Mouse (Mus musculus) hindbrain, embryonic 15.5 days (tissue): Measurements from ENCODE around the gene Atp4b. TPM values are rescaled to one million over a fixed set of nuclear protein-coding genes. Genes with fewer than 3 reads are reported as not detected.

Source experiments
- ATAC-seq: fragments of 200-750 bp; cut with Nextera tagmentation; 2 replicates; pipeline ENCODE4 v1.8.0; 2017; ENCODE audit warnings: low read depth, moderate number of reproducible peaks, moderate TSS enrichment; ENCODE audit not compliant: low FRiP score
- H3K27ac ChIP-seq: fragments of 300-500 bp; sonication (generic); replicated peaks from 2 replicates; pipeline ENCODE4 v1.5.1; 2015; ENCODE audit warnings: mild to moderate bottlenecking, inconsistent platforms
- H3K27me3 ChIP-seq: fragments of 300-500 bp; sonication (generic); 2 replicates; pipeline ENCODE4 v1.6.1; 2015; ENCODE audit warnings: control low read depth, inconsistent platforms
- H3K36me3 ChIP-seq: fragments of 300-500 bp; sonication (generic); 2 replicates; pipeline ENCODE4 v1.6.1; 2015; ENCODE audit warnings: control low read depth, inconsistent platforms
- H3K4me1 ChIP-seq: fragments of 300-500 bp; sonication (generic); replicated peaks from 2 replicates; pipeline ENCODE4 v1.6.1; 2015; ENCODE audit warnings: control low read depth, inconsistent platforms
- H3K4me2 ChIP-seq: fragments of 300-500 bp; sonication (generic); 2 replicates; pipeline ENCODE4 v1.6.1; 2015; ENCODE audit warnings: moderate library complexity, mild to moderate bottlenecking, inconsistent platforms
- H3K4me3 ChIP-seq: fragments of 300-500 bp; sonication (generic); 2 replicates; pipeline ENCODE4 v1.5.1; 2015; ENCODE audit warnings: mild to moderate bottlenecking, inconsistent platforms
- H3K9ac ChIP-seq: fragments of 300-500 bp; sonication (generic); 2 replicates; pipeline ENCODE4 v1.6.1; 2015; ENCODE audit warnings: inconsistent platforms
- H3K9me3 ChIP-seq: fragments of 300-500 bp; sonication (generic); 2 replicates; pipeline ENCODE4 v1.6.1; 2016; ENCODE audit warnings: control low read depth, inconsistent platforms
- WGBS: fragments of 180-500 bp; shearing (Covaris S2); methylation state at CpG from one replicate; pipeline ENCODE4 v1.1.7; 2015; 5-methylcytosine and 5-hydroxymethylcytosine counted together
- polyA plus RNA-seq: library from polyadenylated mRNA; unstranded; fragments of >200 nt; fragmentation: Nextera tagmentation; extraction: Ambion mirVana; gene quantifications from 2 replicates; pipeline ENCODE4 v1.2.1, GENCODE M21; 2015

Gene Atp4b
- polyA plus RNA-seq, 1 experiment from 2014 or later: not detected

DNA sequence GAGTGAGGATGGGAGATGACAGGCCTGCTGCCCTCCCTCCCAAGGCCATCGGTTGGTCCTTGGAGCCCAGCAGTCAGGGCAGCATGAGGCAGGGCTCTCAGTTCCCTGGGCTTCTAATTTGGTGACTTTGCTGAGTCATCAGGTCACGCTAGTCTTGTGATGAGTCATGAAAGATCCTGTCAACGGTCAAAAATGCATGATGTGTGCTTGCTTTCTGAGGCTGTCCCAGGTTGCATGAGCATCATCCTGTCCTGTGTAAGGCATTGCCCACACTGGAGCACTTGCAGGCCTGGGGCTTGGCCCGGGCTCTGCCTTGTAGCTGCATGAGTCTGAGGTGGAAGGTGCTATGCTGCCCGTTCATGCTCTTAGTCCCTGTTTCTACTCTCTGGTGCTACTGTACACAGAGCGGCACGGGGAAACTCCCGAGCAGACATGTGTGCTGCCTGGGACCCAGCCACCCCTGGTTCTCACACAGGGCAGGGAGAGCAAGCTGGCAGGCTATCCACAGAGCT, 23.4 kb downstream of the Atp4b start:
- H3K4me2 ChIP-seq: no peak overlapping the region
- ATAC-seq: peak; percentile 40; the same call in 1 of the 2 replicates
- H3K9me3 ChIP-seq: no peaks in the 10 kb centered on the region
- 90% methylated on average over 8 of the region's 8 CpGs for WGBS
- H3K27me3 ChIP-seq: no peaks in the 10 kb centered on the region
- H3K4me3 ChIP-seq: no peak overlapping the region
- no peaks in the 10 kb centered on the region for H3K4me1 ChIP-seq
- no peak overlapping the region for H3K27ac ChIP-seq
- H3K36me3 ChIP-seq: peaks cover 70% of the 10 kb centered on the region
- H3K9ac ChIP-seq: no peak overlapping the region

- no peak overlapping the region for H3K4me3 ChIP-seq
- ATAC-seq: no peak
- no peaks in the 10 kb centered on the region for H3K9me3 ChIP-seq
- 99% methylated on average over 6 of the region's 6 CpGs for WGBS
- no peak overlapping the region for H3K27ac ChIP-seq
- H3K9ac ChIP-seq: no peak overlapping the region
- no peak overlapping the region for H3K4me2 ChIP-seq
- no peaks in the 10 kb centered on the region for H3K27me3 ChIP-seq
- H3K36me3 ChIP-seq: peaks cover 62% of the 10 kb centered on the region
- H3K4me1 ChIP-seq: no peaks in the 10 kb centered on the region
Measured at GRCm38 (mm10) chr8:13361865-13362264, 34.8 kb downstream of the Atp4b start.

DNA sequence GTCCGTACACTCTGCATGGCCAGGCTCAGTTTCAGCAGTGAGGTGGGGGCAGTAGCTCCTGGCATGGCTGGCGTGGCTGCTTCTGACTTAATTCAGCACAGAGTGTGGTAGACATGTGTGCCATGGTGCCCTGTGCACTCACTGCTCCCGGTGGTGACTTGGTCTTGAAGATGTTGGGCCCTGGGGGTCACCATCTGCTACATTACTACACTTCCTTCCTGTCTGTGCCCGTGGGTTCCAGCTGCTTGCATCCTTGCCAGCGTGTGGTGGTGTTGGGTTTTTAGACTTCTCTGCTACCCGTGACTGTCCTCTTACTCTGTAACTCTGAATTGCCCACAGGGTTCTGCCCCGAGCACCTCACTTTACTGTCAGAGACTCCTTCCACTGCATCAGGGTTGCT, 36.4 kb downstream of the Atp4b start:
- H3K4me3 ChIP-seq: no peak overlapping the region
- no peak overlapping the region for H3K27ac ChIP-seq
- WGBS: 88% methylated on average over 7 of the region's 7 CpGs
- H3K4me1 ChIP-seq: no peaks in the 10 kb centered on the region
- H3K27me3 ChIP-seq: no peaks in the 10 kb centered on the region
- no peak for ATAC-seq
- H3K9me3 ChIP-seq: no peaks in the 10 kb centered on the region
- H3K9ac ChIP-seq: no peak overlapping the region
- peaks cover 62% of the 10 kb centered on the region for H3K36me3 ChIP-seq
- H3K4me2 ChIP-seq: no peak overlapping the region

DNA sequence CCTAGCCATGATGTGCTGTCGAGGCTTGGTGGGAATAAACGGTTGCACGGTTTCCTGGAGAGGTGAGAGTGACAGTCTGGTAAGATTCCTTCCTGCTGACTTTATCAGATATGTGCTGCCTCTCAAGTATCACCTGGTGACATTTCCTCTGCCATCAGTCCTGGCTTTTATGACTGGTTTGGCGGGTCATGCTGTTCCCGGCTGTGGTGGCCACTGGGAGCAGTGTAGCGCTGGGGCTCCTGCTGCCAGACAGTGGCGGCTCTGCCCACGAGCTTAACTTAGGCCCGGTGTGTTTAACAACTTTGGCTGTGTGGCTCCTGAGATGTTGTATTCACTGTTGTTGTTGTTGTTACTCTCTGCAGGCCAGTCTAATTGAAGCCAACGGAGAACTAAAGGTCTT, 39.9 kb downstream of the Atp4b start:
- Histone ChIP-seq H3K9me3 (no peaks in the 10 kb centered on the region), H3K4me3 (no peak overlapping the region), H3K4me2 (no peak overlapping the region), H3K27ac (no peak overlapping the region), H3K36me3 (peaks cover 53% of the 10 kb centered on the region), H3K27me3 (no peaks in the 10 kb centered on the region), H3K9ac (no peak overlapping the region), H3K4me1 (no peaks in the 10 kb centered on the region)
- ATAC-seq: no peak
- 81% methylated on average over 10 of the region's 10 CpGs for WGBS

DNA sequence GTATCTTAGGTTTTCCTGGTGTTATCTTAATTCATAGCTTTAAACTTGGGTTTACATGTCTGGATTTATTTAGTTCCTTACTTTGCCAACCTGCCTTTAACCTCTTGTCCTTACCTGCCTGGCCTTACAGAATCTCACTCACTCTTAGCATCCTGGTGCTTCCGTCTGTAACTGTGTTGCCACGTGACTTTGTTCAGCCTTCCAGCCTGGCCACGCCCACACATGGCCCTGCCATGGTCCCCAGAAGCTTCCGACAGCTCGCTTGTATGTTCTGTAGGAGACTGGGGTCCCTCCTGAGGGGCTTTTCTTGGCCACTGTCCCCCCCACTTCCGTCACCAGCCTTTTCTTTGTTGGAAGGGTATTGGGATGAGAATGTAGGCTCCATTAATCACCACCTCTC, 40.4 kb downstream of the Atp4b start:
- ATAC-seq: no peak
- no peaks in the 10 kb centered on the region for H3K4me1 ChIP-seq
- H3K4me2 ChIP-seq: no peak overlapping the region
- H3K27me3 ChIP-seq: no peaks in the 10 kb centered on the region
- no peak overlapping the region for H3K4me3 ChIP-seq
- WGBS: 83% methylated on average over 6 of the region's 6 CpGs
- no peak overlapping the region for H3K9ac ChIP-seq
- no peak overlapping the region for H3K27ac ChIP-seq
- peaks cover 53% of the 10 kb centered on the region for H3K36me3 ChIP-seq
- no peaks in the 10 kb centered on the region for H3K9me3 ChIP-seq

DNA sequence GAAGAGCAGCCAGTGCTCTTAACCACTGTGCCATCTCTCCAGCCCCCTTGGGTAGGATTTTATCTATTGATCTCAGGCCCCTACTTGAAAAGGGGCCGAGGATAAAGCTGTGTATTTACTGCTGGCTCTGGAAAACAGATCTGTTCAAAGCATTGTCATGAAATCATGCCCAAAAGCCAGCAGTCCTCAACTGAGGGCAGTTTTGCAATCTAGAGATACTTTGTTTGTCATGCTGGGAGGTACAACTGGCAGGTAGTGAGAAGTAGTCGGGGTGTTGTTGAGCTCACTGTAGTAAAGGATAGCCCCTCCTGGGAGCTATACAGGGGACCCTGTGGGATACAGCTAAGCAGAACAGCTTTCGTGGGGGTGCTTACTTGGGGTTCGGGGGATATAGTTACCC, 42.7 kb downstream of the Atp4b start:
- Histone ChIP-seq H3K27me3 (no peaks in the 10 kb centered on the region), H3K9me3 (no peaks in the 10 kb centered on the region), H3K36me3 (peaks cover 53% of the 10 kb centered on the region), H3K4me1 (no peaks in the 10 kb centered on the region), H3K27ac (no peak overlapping the region), H3K4me3 (no peak overlapping the region), H3K9ac (no peak overlapping the region), H3K4me2 (no peak overlapping the region)
- no peak for ATAC-seq
- 86% methylated on average over 4 of the region's 4 CpGs for WGBS

DNA sequence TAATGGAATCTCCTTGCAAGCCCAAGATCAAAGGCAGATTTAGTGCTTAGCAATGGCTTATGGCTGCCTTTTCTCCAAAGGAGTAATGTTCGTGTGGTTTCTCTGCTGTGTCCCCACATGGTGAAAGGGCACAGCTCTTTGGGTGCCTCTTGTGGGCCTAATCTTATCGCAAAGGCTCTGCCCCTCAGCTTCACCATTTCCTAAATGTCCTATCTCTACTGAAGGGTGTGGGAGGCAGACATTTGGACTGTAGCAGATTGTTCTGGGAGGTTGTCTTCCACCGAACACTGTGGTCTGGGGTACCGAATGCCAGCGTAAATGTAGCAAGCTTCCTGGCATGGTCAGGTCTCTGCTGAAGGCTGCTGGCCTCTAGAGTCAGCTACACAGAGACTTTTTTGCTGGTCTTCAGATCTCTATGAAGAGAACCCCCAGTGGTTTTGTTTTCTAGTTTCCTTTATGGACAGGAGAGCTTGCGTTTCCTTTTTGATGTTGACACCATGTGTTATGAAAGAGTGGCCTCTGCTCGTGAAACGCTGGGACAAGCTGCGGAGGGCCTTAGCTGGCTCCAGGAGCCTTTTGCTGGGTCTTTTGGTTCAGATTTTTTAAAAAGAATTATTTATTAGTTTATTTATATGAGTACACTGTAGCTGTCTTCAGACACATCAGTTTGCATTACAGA, 43.3 kb downstream of the Atp4b start:
- 86% methylated on average over 9 of the region's 9 CpGs for WGBS
- Histone ChIP-seq H3K36me3 (peaks cover 54% of the 10 kb centered on the region), H3K4me1 (no peaks in the 10 kb centered on the region), H3K4me2 (no peak overlapping the region), H3K9me3 (no peaks in the 10 kb centered on the region), H3K27ac (no peak overlapping the region), H3K27me3 (no peaks in the 10 kb centered on the region), H3K9ac (no peak overlapping the region), H3K4me3 (no peak overlapping the region)
- ATAC-seq: no peak

DNA sequence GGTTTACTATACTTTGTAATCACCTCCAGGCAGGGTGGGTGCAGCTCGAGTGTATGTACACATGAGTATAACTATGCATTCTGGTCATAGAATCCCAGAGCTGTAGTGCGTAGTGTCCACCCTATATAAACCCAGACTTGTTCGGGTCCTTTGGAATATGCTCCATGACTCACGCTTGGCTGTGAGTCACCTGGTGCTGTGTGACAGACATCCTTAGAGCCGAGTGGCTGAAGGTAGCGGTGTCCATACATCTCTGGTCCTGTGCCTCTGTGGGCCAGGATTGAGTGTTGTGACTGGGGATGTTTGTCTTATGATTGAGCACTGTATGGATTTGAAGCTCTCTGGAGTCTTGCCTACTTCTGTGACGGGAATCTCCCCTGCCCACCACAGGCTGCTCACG, 44.0 kb downstream of the Atp4b start:
- Histone ChIP-seq H3K4me1 (no peaks in the 10 kb centered on the region), H3K4me3 (no peak overlapping the region), H3K27me3 (no peaks in the 10 kb centered on the region), H3K36me3 (peaks cover 56% of the 10 kb centered on the region), H3K9me3 (no peaks in the 10 kb centered on the region), H3K9ac (no peak overlapping the region), H3K4me2 (no peak overlapping the region), H3K27ac (no peak overlapping the region)
- ATAC-seq: no peak
- WGBS: 89% methylated on average over 8 of the region's 8 CpGs

- Histone ChIP-seq H3K9me3 (no peaks in the 10 kb centered on the region), H3K4me2 (no peak overlapping the region), H3K4me3 (no peak overlapping the region), H3K27me3 (no peaks in the 10 kb centered on the region), H3K27ac (no peak overlapping the region), H3K4me1 (no peaks in the 10 kb centered on the region), H3K9ac (no peak overlapping the region), H3K36me3 (peaks cover 55% of the 10 kb centered on the region)
- 88% methylated on average over 5 of the region's 5 CpGs for WGBS
- ATAC-seq: no peak
Measured at GRCm38 (mm10) chr8:13351593-13351992, 45.0 kb downstream of the Atp4b start.

GRCm38 (mm10) chr8:13350052-13350451, 46.6 kb downstream of the Atp4b start:
- Histone ChIP-seq H3K4me1 (no peaks in the 10 kb centered on the region), H3K4me3 (no peak overlapping the region), H3K4me2 (no peak overlapping the region), H3K27ac (no peak overlapping the region), H3K27me3 (no peaks in the 10 kb centered on the region), H3K36me3 (peaks cover 49% of the 10 kb centered on the region), H3K9me3 (no peaks in the 10 kb centered on the region), H3K9ac (no peak overlapping the region)
- WGBS: 94% methylated on average over 7 of the region's 7 CpGs
- ATAC-seq: no peak

DNA sequence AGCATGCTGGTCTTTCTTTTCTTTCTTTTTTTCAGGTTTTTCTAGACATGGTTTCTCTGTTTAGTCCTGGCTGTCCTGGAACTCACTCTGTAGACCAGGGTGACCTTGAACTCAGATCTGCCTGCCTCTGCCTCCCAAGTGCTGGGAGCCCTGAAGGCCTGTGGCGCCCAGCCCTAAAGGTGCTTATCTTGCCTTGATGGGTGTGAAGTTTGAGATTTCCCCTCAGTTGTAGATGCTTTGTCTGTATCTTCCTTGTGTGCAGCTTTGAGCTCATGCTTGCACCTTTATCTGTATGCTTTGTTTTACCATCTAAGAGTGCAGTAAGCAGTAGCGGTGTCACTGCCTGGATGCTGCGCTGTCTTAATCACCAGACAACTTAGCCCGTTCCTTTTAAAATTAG, 53.5 kb downstream of the Atp4b start:
- H3K27me3 ChIP-seq: no peaks in the 10 kb centered on the region
- H3K4me3 ChIP-seq: no peak overlapping the region
- no peak overlapping the region for H3K9ac ChIP-seq
- H3K36me3 ChIP-seq: peaks cover 40% of the 10 kb centered on the region
- H3K4me1 ChIP-seq: peaks cover 23% of the 10 kb centered on the region
- H3K27ac ChIP-seq: no peak overlapping the region
- no peaks in the 10 kb centered on the region for H3K9me3 ChIP-seq
- no peak for ATAC-seq
- H3K4me2 ChIP-seq: no peak overlapping the region
- WGBS: 96% methylated on average over 4 of the region's 4 CpGs

GRCm38 (mm10) chr8:13342340-13342739, 54.3 kb downstream of the Atp4b start:
- ATAC-seq: no peak

DNA sequence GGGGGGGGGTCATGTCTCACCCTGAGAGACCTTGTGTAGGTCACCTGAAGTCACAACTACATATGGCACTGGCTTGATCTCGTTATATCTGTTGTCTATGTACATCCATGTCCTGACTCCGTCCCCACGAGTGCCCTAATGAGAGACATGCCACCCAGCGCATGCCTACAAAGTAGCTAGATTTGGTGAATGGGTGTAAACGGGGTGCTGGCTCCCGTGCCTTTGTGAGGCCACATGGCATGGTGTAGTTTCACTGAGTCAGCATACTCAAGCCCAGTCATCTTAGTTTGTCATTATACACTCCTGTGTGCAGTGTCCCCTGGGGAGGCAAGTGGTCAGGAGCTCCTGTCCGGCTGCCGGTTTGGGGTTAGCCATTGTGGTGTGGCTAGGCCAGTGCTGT, 56.0 kb downstream of the Atp4b start:
- H3K4me2 ChIP-seq: peak overlapping the region; percentile 91; the same call in 1 of the 2 replicates
- WGBS: 85% methylated on average over 8 of the region's 8 CpGs

More at GRCm38 (mm10) chr8:13342340-13342739, 54.3 kb downstream of the Atp4b start:
- Histone ChIP-seq H3K4me1 (peaks cover 28% of the 10 kb centered on the region), H3K9me3 (no peaks in the 10 kb centered on the region), H3K36me3 (peaks cover 33% of the 10 kb centered on the region), H3K27ac (no peak overlapping the region), H3K27me3 (no peaks in the 10 kb centered on the region), H3K4me2 (no peak overlapping the region), H3K9ac (no peak overlapping the region), H3K4me3 (no peak overlapping the region)
- 92% methylated on average over 2 of the region's 2 CpGs for WGBS

More for the DNA sequence above, 56.0 kb downstream of the Atp4b start:
- no peaks in the 10 kb centered on the region for H3K9me3 ChIP-seq
- no peaks in the 10 kb centered on the region for H3K27me3 ChIP-seq
- no peak overlapping the region for H3K9ac ChIP-seq
- H3K4me1 ChIP-seq: peaks cover 28% of the 10 kb centered on the region
- peaks cover 27% of the 10 kb centered on the region for H3K36me3 ChIP-seq
- H3K4me3 ChIP-seq: no peak overlapping the region
- no peak for ATAC-seq
- no peak overlapping the region for H3K27ac ChIP-seq
